Mouse (Mus musculus) forebrain, postnatal 0 days (tissue): Measurements from ENCODE around the gene Oas1f. TPM values are rescaled to one million over a fixed set of nuclear protein-coding genes. Genes with fewer than 3 reads are reported as not detected.
"Not testable (repeated sequence)": the region's sequence is repeated elsewhere in the genome, so short reads cannot be mapped to it uniquely, and the experiment has no call there.

ENCODE experiments used
- ATAC-seq: fragments of 200-750 bp; cut with Nextera tagmentation; 2 replicates; pipeline ENCODE4 v1.8.0; 2017; ENCODE audit warnings: mild to moderate bottlenecking, moderate library complexity
- DNase-seq: peaks from one replicate; pipeline ENCODE4 v3.0.0-alpha.2; 2015
- H3K27ac ChIP-seq: fragments of 300-500 bp; sonication (generic); 2 replicates; pipeline ENCODE4 v1.5.1; 2014; ENCODE audit warnings: low read depth, mild to moderate bottlenecking, antibody characterized with exemption, low read length, moderate library complexity, mixed read lengths
- H3K27me3 ChIP-seq: fragments of 300-500 bp; sonication (generic); 2 replicates; pipeline ENCODE4 v1.6.1; 2014; ENCODE audit warnings: mild to moderate bottlenecking, low read length, mixed read lengths; ENCODE audit not compliant: insufficient read depth
- H3K36me3 ChIP-seq: fragments of 300-500 bp; sonication (generic); 2 replicates; pipeline ENCODE4 v1.6.1; 2014; ENCODE audit warnings: mild to moderate bottlenecking, moderate library complexity; ENCODE audit not compliant: insufficient read depth
- H3K4me1 ChIP-seq: fragments of 300-500 bp; sonication (generic); 2 replicates; pipeline ENCODE4 v1.6.1; 2014; ENCODE audit warnings: antibody characterized with exemption; ENCODE audit not compliant: insufficient read depth
- H3K4me2 ChIP-seq: fragments of 300-500 bp; sonication (generic); 2 replicates; pipeline ENCODE4 v1.6.1; 2014; ENCODE audit warnings: low read depth, mild to moderate bottlenecking, moderate library complexity
- H3K4me3 ChIP-seq: fragments of 300-500 bp; sonication (generic); 2 replicates; pipeline ENCODE4 v1.5.1; 2014; ENCODE audit warnings: low read depth, low read length, mixed read lengths
- H3K9ac ChIP-seq: fragments of 300-500 bp; sonication (generic); 2 replicates; pipeline ENCODE4 v1.6.1; 2014; ENCODE audit warnings: mild to moderate bottlenecking
- H3K9me3 ChIP-seq: fragments of 300-500 bp; sonication (generic); 2 replicates; pipeline ENCODE4 v1.6.1; 2016; ENCODE audit warnings: low read length
- CTCF ChIP-seq: sonication (generic); IDR thresholded peaks from 2 replicates; pipeline ENCODE4 v1.5.1; 2016; ENCODE audit warnings: antibody characterized with exemption, control low read depth, low read depth
- WGBS: fragments of 180-500 bp; shearing (Covaris S2); extraction: QIAGEN DNeasy Blood & Tissue Kit; methylation state at CpG from one replicate; pipeline ENCODE4 v1.1.7; 2014; 5-methylcytosine and 5-hydroxymethylcytosine counted together
- polyA plus RNA-seq: library from polyadenylated mRNA; unstranded; fragments of >200 nt; fragmentation: Nextera tagmentation; extraction: Ambion mirVana; gene quantifications from 2 replicates; pipeline ENCODE4 v1.2.1, GENCODE M21; 2015
- total RNA-seq: library from RNA; depleted of rRNA; stranded (reverse); fragments of >200 nt; gene quantifications from 2 replicates; pipeline ENCODE4 v1.2.3, GENCODE M21; 2014

Oas1f gene
- total and polyA plus RNA-seq, 2 experiments from 2014 or later, result not detected

- ATAC-seq, result no peak
Measured at GRCm38 (mm10) chr5:120890026-120890425, 42.9 kb downstream of the Oas1f start.

GRCm38 (mm10) chr5:120890991-120891390, 43.8 kb downstream of the Oas1f start:
- Histone ChIP-seq H3K4me2 (no peak overlapping the region), H3K36me3 (no peaks in the 10 kb centered on the region), H3K9me3 (no peaks in the 10 kb centered on the region), H3K4me3 (no peak overlapping the region), H3K4me1 (no peaks in the 10 kb centered on the region), H3K27me3 (no peaks in the 10 kb centered on the region), H3K9ac (no peak overlapping the region), H3K27ac (no peak overlapping the region)
- WGBS, result 51% methylated on average over 3 of the region's 3 CpGs
- no peak for ATAC-seq
- TF ChIP-seq CTCF, result no peak
- no peak for DNase-seq

More at GRCm38 (mm10) chr5:120890026-120890425, 42.9 kb downstream of the Oas1f start:
- no peaks in the 10 kb centered on the region for H3K36me3 ChIP-seq
- H3K4me3 ChIP-seq, result no peak overlapping the region
- no peaks in the 10 kb centered on the region for H3K9me3 ChIP-seq
- H3K27ac ChIP-seq, result no peak overlapping the region
- H3K4me2 ChIP-seq, result no peak overlapping the region
- H3K9ac ChIP-seq, result no peak overlapping the region
- DNase-seq, result no peak
- no peak for TF ChIP-seq CTCF
- WGBS, result 83% methylated on average over 2 of the region's 2 CpGs
- H3K27me3 ChIP-seq, result no peaks in the 10 kb centered on the region
- no peaks in the 10 kb centered on the region for H3K4me1 ChIP-seq

- ATAC-seq, H3K27ac ChIP-seq, H3K9me3 ChIP-seq, H3K4me3 ChIP-seq, H3K9ac ChIP-seq, H3K27me3 ChIP-seq, DNase-seq, H3K4me1 ChIP-seq, H3K4me2 ChIP-seq, H3K36me3 ChIP-seq: not testable (repeated sequence)
- 82% methylated on average over 2 of the region's 2 CpGs for WGBS
Measured at GRCm38 (mm10) chr5:120891566-120892242, 44.5 kb downstream of the Oas1f start.

GRCm38 (mm10) chr5:120892243-120892660, 45.1 kb downstream of the Oas1f start:
- Histone ChIP-seq H3K9me3 (no peaks in the 10 kb centered on the region), H3K4me1 (no peaks in the 10 kb centered on the region), H3K27ac (no peak overlapping the region), H3K36me3 (no peaks in the 10 kb centered on the region), H3K27me3 (no peaks in the 10 kb centered on the region), H3K4me3 (no peak overlapping the region), H3K4me2 (no peak overlapping the region), H3K9ac (no peak overlapping the region)
- DNase-seq (no peak), ATAC-seq (no peak)
- no peak for TF ChIP-seq CTCF
- WGBS, result 67% methylated on average over 2 of the region's 2 CpGs

- not testable (repeated sequence) for H3K9me3 ChIP-seq, DNase-seq, H3K4me1 ChIP-seq, H3K27me3 ChIP-seq, H3K4me3 ChIP-seq, H3K27ac ChIP-seq, H3K4me2 ChIP-seq, H3K9ac ChIP-seq, ATAC-seq, H3K36me3 ChIP-seq
- 95% methylated on average over 4 of the region's 4 CpGs for WGBS
Measured at GRCm38 (mm10) chr5:120893866-120894265, 46.7 kb downstream of the Oas1f start.

GRCm38 (mm10) chr5:120894692-120895091, 47.5 kb downstream of the Oas1f start:
- H3K4me3 ChIP-seq, H3K9ac ChIP-seq, H3K4me1 ChIP-seq, H3K4me2 ChIP-seq, H3K27ac ChIP-seq, H3K36me3 ChIP-seq, H3K27me3 ChIP-seq, H3K9me3 ChIP-seq, ATAC-seq, DNase-seq: not testable (repeated sequence)
- WGBS, result 87% methylated on average over 2 of the region's 2 CpGs

GRCm38 (mm10) chr5:120895231-120895900, 48.2 kb downstream of the Oas1f start:
- H3K4me3 ChIP-seq, result no peak overlapping the region
- no peaks in the 10 kb centered on the region for H3K4me1 ChIP-seq
- no peak overlapping the region for H3K27ac ChIP-seq
- H3K4me2 ChIP-seq, result no peak overlapping the region
- no peak for TF ChIP-seq CTCF
- no peaks in the 10 kb centered on the region for H3K36me3 ChIP-seq
- 87% methylated on average over 11 of the region's 11 CpGs for WGBS
- DNase-seq (no peak), ATAC-seq (no peak)
- 0 out of 2 replicates have a peak, but pooled peaks cover 3% of the 10 kb centered on the region for H3K9me3 ChIP-seq
- no peaks in the 10 kb centered on the region for H3K27me3 ChIP-seq
- H3K9ac ChIP-seq, result no peak overlapping the region
